ENCODE assay signal across 20 mouse cellular contexts in the genomic region with DNA sequence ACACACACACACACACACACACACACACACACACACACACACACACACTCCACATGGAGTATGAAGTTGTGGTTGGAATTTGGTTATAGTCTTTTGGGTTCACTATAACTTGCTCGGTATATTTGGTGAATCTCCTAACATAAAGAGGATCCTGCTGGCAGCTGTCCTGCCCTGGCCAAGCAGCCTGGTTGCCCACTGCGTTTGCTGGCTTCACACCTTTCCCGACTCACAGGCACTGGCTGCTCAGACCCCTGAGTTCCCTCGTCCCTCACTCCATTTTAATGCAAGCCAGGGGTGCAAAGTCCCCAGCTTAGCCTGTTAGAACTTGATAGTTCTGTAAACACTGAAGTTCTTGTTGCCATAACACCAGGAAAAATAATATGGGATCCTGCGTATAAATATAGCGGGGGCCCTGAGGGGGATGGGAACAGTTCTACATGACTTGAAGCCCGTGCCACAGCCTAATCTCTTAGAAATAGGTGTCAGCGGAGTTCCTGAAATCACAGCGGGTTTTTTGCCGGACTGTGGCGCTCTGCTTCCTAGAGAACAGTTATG.
DNase-seq lines count a peak whose midpoint lies in the region; ATAC-seq and TF ChIP-seq lines count a peak whose summit lies in the region.
"Had no signal": no experiment of that assay in that cellular context is flagged by ENCODE, and none has a peak within 500 bp of the region (broad histone marks: within the 10 kb centered on the region; RNA-seq: fewer than 3 reads in every experiment).

No protein-coding gene starts in this region.

- no peaks in the 10 kb centered on the region for H3K36me3 ChIP-seq in embryonic facial prominence, embryonic 11.5 days (replicated peaks; ENCODE audit: control insufficient read depth, insufficient read depth, low read depth, low read length)
- H3K36me3 ChIP-seq in intestine, embryonic 16.5 days (ENCODE audit: control insufficient read depth, insufficient read depth, low read length): no peaks in the 10 kb centered on the region
- no peaks in the 10 kb centered on the region for H3K36me3 ChIP-seq in small intestine, adult 2 months (ENCODE audit: control insufficient read depth, insufficient read depth, low read length)
- no peaks in the 10 kb centered on the region for H3K36me3 ChIP-seq in hindbrain, embryonic 10.5 days
- H3K36me3 ChIP-seq: forebrain, embryonic 12.5 days; heart, embryonic 15.5 days; hindbrain, embryonic 12.5 days; liver, embryonic 13.5 days had no signal

- no peaks in the 10 kb centered on the region for H3K9me3 ChIP-seq in embryonic facial prominence, embryonic 11.5 days (replicated peaks; ENCODE audit: control insufficient read depth, low read length)
- H3K9me3 ChIP-seq in intestine, embryonic 16.5 days (ENCODE audit: control insufficient read depth, low read length): no peaks in the 10 kb centered on the region
- H3K9me3 ChIP-seq in hindbrain, embryonic 10.5 days: no peaks in the 10 kb centered on the region
- H3K9me3 ChIP-seq: forebrain, embryonic 12.5 days; heart, embryonic 15.5 days; hindbrain, embryonic 12.5 days; liver, embryonic 13.5 days had no signal

- TF ChIP-seq POLR2A in small intestine, adult 2 months (IDR thresholded peaks at IDR 0.05; ENCODE audit: low read depth, low read length): no peak

- no peak overlapping the region for H3K4me3 ChIP-seq in gastrocnemius, adult 2 months
- H3K4me3 ChIP-seq in embryonic facial prominence, embryonic 11.5 days (ENCODE audit: low read depth, low read length): no peak overlapping the region
- H3K4me3 ChIP-seq in intestine, embryonic 16.5 days (ENCODE audit: low read length): no peak overlapping the region
- H3K4me3 ChIP-seq in small intestine, adult 2 months (ENCODE audit: low read depth, low read length): no peak overlapping the region
- no peak overlapping the region for H3K4me3 ChIP-seq in hindbrain, embryonic 10.5 days
- H3K4me3 ChIP-seq: forebrain, embryonic 12.5 days; heart, embryonic 15.5 days; hindbrain, embryonic 12.5 days; liver, embryonic 13.5 days had no signal

- no peak overlapping the region for H3K9ac ChIP-seq in embryonic facial prominence, embryonic 11.5 days (replicated peaks; ENCODE audit: low read length)
- peak overlapping the region; percentile 15; the same call in 1 of the 2 replicates for H3K9ac ChIP-seq in intestine, embryonic 16.5 days (ENCODE audit: low read depth, low read length)
- H3K9ac ChIP-seq: forebrain, embryonic 12.5 days; heart, embryonic 15.5 days; hindbrain, embryonic 12.5 days; liver, embryonic 13.5 days had no signal

- intact Hi-C loops in gastrocnemius, adult 2 months (cut with DNase I): no loop called here
- intact Hi-C loops in gastrocnemius, postnatal 36 days (cut with DNase I): no loop called here

- no peaks in the 10 kb centered on the region for H3K4me1 ChIP-seq in embryonic facial prominence, embryonic 11.5 days (ENCODE audit: control insufficient read depth, insufficient read depth, low read length)
- peaks cover 12% of the 10 kb centered on the region for H3K4me1 ChIP-seq in intestine, embryonic 16.5 days (ENCODE audit: control insufficient read depth, insufficient read depth, low read length)
- peaks cover 3% of the 10 kb centered on the region; the same call in 1 of the 2 replicates for H3K4me1 ChIP-seq in small intestine, adult 2 months (ENCODE audit: control insufficient read depth, insufficient read depth, insufficient read length, low read length)
- peaks cover 8% of the 10 kb centered on the region; the same call in 1 of the 2 replicates for H3K4me1 ChIP-seq in hindbrain, embryonic 10.5 days (replicated peaks)
- H3K4me1 ChIP-seq: forebrain, embryonic 12.5 days; hindbrain, embryonic 12.5 days had no signal

- peak overlapping the region; percentile 32 for H3K27ac ChIP-seq in gastrocnemius, adult 2 months
- no peak overlapping the region for H3K27ac ChIP-seq in embryonic facial prominence, embryonic 11.5 days (replicated peaks; ENCODE audit: low read depth, low read length)
- H3K27ac ChIP-seq in intestine, embryonic 16.5 days (ENCODE audit: low read length): no peak overlapping the region
- no peak overlapping the region for H3K27ac ChIP-seq in small intestine, adult 2 months (ENCODE audit: insufficient read depth, low read depth, low read length)
- no peak overlapping the region for H3K27ac ChIP-seq in hindbrain, embryonic 10.5 days
- H3K27ac ChIP-seq: forebrain, embryonic 12.5 days; hindbrain, embryonic 12.5 days; liver, embryonic 13.5 days had no signal

- TF ChIP-seq CTCF in gastrocnemius, adult 2 months (IDR thresholded peaks at IDR 0.05): no peak
- TF ChIP-seq CTCF in small intestine, adult 2 months (IDR thresholded peaks at IDR 0.05; ENCODE audit: extremely low read depth, insufficient read length, insufficient replicate concordance, low read depth, low read length): peak; percentile 4; the same call in 1 of the 2 replicates

- WGBS in embryonic facial prominence, embryonic 11.5 days: 64% methylated on average over 11 of the region's 11 CpGs
- 51% methylated on average over 11 of the region's 11 CpGs for WGBS in intestine, embryonic 16.5 days
- 27% methylated on average over 11 of the region's 11 CpGs for WGBS in small intestine, adult 2 months
- 80% methylated on average over 11 of the region's 11 CpGs for WGBS in hindbrain, embryonic 10.5 days

- ATAC-seq in embryonic facial prominence, embryonic 11.5 days (replicated peaks; ENCODE audit: insufficient number of reproducible peaks, low FRiP score, low TSS enrichment, low read depth): no peak
- peak; percentile 74; the same call in 1 of the 2 replicates for ATAC-seq in intestine, embryonic 16.5 days
- ATAC-seq: inflammation-experienced regulatory T-cells, adult 6 months had no signal

- no peak overlapping the region for H3K4me2 ChIP-seq in embryonic facial prominence, embryonic 11.5 days (ENCODE audit: low read depth, low read length)
- no peak overlapping the region for H3K4me2 ChIP-seq in intestine, embryonic 16.5 days (ENCODE audit: low read depth, low read length)
- H3K4me2 ChIP-seq: forebrain, embryonic 12.5 days; heart, embryonic 15.5 days; hindbrain, embryonic 12.5 days; liver, embryonic 13.5 days had no signal

- H3K27me3 ChIP-seq in embryonic facial prominence, embryonic 11.5 days (ENCODE audit: control insufficient read depth, insufficient read depth, low read length): no peaks in the 10 kb centered on the region
- no peaks in the 10 kb centered on the region for H3K27me3 ChIP-seq in intestine, embryonic 16.5 days (replicated peaks; ENCODE audit: control insufficient read depth, insufficient read depth, low read length)
- no peaks in the 10 kb centered on the region for H3K27me3 ChIP-seq in small intestine, adult 2 months (ENCODE audit: control insufficient read depth, insufficient read depth, low read length)
- H3K27me3 ChIP-seq in hindbrain, embryonic 10.5 days (ENCODE audit: insufficient read depth, poor library complexity, severe bottlenecking): peaks cover 11% of the 10 kb centered on the region; the same call in 1 of the 2 replicates
- H3K27me3 ChIP-seq: CH12.LX; forebrain, embryonic 12.5 days; heart, embryonic 15.5 days; liver, embryonic 13.5 days had no signal

- no peak for DNase-seq in gastrocnemius, adult 2 months
- DNase-seq in gastrocnemius, postnatal 36 days: no peak
- DNase-seq in embryonic facial prominence, embryonic 11.5 days (ENCODE audit: low spot score): peak; percentile 22
- no peak for DNase-seq in hindbrain, embryonic 10.5 days (ENCODE audit: low spot score)
- DNase-seq in adrenal gland, postnatal 36 days: no peak
- DNase-seq in adrenal gland, adult 2 months: no peak
- DNase-seq: adrenal gland, adult 8-10 months; cerebellum, adult 11 months; cerebellum, postnatal 36 days; kidney, postnatal 25 days; liver, embryonic 13.5 days; spleen, adult 18-20 months; thymus, postnatal 25 days had no signal
